Mouse (Mus musculus): ENCODE results near the gene Zfp663. TPM values are rescaled to one million over a fixed set of nuclear protein-coding genes. Genes with fewer than 3 reads are reported as not detected.

Zfp663 gene
- not detected for total RNA-seq (2021)
- long read RNA-seq, experiment 1 = 0 reads
- long read RNA-seq, experiment 2 = 0 reads

- DNase-seq = no peak
Observed at GRCm38 (mm10) chr2:165368496-165368895, at the start of gene Zfp663. Zfp663 (minus strand) TSS chr2:165368729.

DNA sequence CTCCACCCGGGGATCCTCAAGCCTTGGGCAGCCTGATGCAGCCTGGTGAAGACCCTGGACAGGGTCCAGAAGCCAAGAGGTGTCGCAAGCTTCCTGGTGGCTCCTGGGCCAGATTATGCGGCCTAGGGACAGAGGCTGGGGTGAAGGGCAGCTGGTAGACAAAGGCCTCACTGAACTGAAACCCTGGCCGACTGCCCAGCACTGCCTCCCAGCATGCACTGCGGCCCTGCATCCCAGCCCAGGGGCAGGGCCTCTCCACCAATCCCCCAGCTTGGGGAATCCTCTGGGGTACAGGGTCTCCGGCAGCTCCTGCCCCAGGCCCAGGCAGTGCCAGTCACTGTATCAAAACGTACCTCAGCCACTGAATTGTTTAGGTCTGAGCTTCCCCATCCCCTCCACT, 48.8 kb upstream of the Zfp663 start:
- DNase-seq = peak; percentile 57 to 68

DNA sequence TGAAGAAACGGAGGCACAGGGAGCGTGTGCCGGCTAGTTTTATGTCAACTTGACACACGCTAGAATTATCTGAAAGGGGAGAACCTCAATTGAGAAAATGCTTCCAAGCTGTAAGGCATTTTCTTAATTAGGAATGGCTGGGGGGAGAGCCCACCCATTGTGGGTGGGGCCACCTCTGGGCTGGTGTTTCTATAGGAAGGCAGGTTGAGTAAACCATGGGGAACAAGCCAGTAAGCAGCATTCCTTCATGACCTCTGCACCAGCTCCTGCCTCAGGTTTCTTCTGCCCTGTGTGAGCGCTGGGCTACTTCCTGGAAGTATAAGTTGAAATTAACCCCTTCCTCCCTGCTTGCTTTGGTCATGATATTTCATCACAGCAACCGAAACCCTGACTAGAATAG, 47.3 kb upstream of the Zfp663 start:
- no peak for DNase-seq

GRCm38 (mm10) chr2:165415141-165415721, 46.7 kb upstream of the Zfp663 start:
- no peak for DNase-seq

DNA sequence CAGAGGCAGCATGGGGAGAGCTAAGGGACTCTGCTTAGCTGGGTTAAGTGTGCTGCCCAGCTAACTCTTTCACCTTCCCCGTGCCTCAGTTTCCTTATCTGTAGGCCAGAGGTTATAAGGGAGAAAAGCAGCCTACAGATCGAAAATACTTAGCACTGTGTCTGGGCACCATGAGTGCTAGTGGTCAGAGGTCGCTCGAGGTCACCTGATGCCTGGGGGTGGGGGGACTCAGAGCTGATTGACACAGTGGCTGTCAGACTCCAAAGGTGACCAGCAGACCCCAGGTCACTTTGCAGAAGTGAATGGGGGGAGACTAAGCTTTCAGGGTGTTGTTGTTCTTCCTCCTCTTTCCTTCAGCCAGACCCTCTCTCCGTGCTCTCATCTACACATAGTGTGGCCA, 45.8 kb upstream of the Zfp663 start:
- DNase-seq = no peak

DNA sequence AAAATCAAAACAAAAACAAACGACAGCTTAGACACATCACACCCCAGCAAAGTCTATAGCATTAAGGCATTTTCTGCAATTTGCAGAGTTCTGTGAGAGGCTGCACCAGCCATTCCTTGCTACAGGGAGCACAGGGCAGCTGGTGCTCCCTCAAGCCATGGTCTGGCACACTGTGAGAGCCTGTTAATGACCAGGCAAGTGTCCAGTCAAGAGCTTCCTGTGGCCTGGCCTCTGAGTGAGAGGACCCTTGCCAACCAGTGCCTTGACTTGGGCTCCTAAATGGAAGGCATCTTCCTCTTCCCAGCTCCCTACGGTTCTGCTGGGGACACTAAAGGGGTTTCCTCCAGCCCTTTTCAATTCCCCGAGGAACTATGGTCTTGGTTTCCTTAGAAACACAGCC, 45.4 kb upstream of the Zfp663 start:
- no peak for DNase-seq

GRCm38 (mm10) chr2:165407700-165408301, 39.3 kb upstream of the Zfp663 start:
- DNase-seq = peak; percentile 87 to 91

- DNase-seq = peak; percentile 76 to 79
Observed at GRCm38 (mm10) chr2:165405351-165405750, 36.8 kb upstream of the Zfp663 start.

DNA sequence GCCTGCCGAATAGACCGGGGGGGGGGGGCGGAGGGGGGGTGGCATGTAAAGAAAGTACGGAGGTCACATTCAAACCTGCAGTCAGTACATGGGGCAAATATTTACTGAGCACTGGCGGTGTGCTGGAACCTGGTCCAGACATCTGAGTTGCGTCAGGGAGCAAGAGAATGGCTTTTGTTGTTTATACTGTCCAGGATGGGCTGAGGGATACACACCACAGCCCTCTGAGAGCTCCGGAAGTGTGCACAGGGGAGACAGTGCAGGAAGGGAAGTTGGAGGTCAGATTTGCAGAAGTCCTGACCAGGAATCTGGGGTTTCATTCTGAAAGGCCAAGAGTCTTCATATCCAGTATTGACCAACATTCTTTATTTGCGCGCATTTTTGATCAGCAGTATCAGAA, 36.4 kb upstream of the Zfp663 start:
- DNase-seq = no peak

GRCm38 (mm10) chr2:165398164-165398785, 29.7 kb upstream of the Zfp663 start:
- DNase-seq = no peak

GRCm38 (mm10) chr2:165397502-165398163, 29.1 kb upstream of the Zfp663 start:
- peak in 1 of 2 experiments; percentile 52 for DNase-seq

DNA sequence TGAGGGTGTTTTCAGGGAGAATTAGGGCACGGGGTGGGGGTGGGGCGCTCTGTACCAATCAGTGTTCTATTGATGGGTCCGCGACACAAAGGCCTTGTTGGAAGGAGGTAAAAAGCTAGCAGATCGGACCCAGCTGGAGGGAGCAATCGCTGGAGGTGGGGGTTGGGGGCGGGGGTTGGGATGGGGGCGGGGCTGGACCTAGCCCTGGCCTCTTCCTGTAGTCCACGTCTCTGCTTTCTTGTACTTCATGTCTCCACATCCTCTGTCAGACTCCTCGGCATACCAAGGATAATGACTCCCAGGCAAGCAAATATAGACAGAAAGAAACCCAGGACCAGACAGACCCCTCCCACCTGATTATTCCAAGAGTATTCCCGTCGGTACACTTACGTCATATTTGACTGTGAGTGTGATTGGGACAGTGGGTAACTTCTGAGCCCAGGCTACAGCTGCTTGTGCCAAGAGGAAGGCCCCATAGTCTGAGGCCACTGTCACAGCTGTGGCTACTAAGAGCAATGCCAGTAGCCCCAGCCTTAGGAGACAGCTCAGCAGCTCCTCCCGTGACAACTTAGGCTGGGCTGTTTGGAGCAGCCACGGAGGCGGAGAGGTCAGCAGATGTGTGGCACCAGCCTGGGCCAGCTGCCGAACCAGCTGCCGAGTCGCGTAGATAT, 28.4 kb upstream of the Zfp663 start:
- DNase-seq = peak in 1 of 2 experiments; percentile 23

DNA sequence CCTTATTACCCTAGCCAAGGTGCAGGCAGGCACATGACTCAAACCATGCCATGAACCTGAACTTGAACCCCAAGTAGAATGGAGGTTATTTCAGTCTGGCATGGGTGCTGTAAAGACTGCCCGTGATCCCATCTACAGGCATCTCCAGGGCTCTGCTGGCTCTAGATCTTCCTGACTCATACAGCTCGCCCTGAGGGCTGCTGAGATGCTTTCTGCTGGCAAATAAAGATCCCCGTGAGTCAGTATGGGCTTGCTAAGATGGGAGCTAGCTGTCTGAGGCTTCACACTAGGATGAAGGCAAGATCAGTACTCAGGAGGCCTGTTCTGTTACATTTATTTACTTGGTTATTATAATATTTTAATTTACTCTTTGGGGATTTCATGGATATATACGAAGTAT, 23.6 kb upstream of the Zfp663 start:
- DNase-seq = peak in 1 of 2 experiments; percentile 22

- DNase-seq = peak; percentile 57 to 67
Observed at GRCm38 (mm10) chr2:165391561-165391960, 23.0 kb upstream of the Zfp663 start.

DNA sequence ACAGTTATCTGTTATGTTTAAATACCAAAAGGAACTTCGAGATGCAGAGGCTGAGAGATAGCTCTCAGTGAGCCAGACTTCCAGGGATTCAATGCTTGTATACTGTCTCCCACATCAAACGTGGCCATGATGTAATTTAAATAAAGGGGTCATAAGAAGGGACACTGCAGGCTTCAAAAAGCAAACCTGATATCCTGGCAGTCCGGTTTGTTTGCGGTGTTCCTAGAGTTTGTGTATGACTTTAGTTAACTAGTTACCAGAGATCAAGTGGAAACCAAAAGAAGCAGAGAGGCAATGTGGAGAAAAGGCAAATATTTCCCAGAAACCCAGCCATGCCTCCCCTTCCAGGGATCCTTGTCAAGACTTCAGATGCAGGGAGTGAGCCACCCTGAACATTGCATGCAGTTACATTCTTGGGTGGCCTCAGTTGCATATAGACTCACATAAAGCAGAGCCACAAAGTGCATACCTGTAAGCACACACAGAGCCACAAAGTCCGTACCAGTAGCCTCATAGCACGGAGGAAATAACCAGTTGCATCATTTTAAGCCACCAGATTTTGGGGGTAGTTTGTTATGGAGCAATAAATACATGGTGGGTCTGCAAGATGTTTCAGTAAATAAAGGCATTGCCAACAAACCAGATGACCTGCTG, 20.9 kb upstream of the Zfp663 start:
- no peak for DNase-seq

DNA sequence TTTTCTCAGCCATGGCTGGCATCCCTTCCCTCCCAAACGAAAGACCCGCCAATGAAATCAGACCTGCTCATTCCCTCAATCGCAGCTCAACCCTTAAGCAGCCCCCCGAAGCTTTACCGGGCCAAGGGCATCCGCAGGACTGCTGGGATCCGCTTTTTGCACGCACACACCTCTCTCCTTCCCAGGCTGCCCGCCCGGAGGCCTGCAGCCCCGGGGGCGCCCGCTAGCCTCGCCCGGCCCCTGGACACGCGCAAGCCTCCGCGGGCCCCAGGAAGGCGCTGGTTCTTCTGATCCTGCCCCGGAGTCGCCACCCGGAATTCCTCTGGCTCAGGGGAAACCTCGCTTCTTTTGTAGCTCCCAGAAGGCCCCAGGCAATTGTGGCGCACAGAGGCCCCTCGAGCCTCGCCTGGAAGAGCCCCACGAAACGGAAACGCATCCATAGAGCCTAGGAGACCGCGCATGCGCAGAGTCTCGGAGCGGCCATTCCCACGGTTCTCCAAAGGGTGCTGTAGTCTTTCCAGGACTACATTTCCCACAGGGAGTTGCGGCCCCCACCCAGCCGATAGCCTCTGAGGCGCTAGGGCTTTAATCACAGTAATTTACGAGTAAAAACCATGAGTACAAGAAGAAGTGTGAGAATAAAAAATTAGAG, 19.4 kb upstream of the Zfp663 start, which contains the start of gene Zfp334:
TSS of gene Zfp334 (minus strand) at position 416 of the 652 bp plus-strand sequence.
- peak; percentile 97 for DNase-seq

DNA sequence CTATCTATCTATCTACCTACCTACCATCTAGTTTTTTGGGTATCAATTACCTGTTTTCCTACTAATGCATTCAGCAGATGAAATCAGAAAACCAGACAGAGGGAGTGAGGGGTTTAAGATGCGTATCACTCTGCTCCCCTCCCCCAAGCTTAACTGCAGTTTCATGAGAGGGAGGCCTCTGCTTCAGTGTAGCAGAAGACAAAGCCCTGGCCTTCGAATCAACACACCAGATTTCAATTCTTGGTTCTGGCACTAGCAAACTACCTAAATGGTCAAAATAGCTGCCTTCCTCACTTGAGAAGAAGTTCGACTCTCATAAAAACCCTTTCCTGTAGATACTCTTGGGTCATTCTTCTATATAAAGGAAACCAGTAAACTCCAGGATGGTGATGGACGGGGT, 18.8 kb upstream of the Zfp663 start:
- no peak for DNase-seq

DNA sequence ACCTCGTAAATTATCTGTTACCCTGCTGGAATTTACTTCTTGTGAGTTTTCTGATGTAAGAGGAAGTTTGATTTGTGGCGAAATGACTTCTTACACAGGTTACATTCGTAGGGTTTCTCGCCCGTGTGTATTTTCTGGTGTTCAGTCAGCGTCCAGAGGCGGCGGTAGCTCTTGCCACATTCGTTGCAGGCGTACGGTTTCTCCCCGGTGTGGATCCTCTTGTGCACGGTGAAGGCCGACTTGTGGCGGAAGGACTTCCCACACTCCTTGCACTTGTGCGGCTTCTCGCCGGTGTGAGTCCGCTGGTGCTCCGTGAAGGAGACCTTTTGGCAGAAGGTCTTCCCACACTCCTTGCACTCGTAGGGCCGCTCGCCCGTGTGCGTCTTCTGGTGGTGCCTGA, 11.5 kb upstream of the Zfp663 start:
- DNase-seq = no peak

DNA sequence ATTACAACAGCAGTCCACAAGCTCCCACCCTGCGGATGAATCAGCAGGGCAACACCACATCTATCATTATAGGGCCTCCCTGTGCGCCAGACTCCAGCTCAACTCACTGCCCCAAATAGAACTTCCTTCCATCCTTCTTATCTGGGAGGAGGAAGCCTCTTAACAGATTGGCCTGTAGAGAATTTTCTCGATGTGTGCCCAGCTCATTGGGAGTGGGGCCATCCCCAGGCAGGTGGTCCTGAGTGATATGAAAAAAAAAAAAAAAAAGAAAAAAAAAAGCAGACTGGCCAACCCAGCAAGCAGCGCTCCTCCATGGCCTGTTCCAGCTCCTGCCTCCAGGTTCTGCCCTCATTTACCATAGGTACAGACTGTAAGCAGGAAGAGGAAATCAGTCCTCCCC, 7.5 kb upstream of the Zfp663 start:
- DNase-seq = no peak

DNA sequence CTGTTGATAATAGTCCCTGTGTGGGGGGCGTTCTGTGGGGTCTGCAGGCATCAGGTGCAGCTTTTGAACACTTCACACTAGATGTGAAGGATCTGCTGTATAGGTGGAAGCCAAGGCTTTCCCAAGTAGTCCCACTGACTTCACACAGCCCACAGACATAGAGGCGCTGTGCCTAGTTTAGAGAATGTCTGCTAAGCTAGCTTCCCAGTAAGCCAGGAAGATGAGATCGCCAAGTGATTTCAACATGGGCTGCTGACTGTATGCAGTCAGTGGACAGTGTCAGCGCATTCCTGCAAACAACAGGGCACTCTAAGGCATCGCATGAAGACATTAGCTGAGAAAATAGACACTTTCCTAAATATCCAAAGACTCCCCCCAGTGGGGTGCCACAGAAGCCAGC, 6.9 kb upstream of the Zfp663 start:
- no peak for DNase-seq

DNA sequence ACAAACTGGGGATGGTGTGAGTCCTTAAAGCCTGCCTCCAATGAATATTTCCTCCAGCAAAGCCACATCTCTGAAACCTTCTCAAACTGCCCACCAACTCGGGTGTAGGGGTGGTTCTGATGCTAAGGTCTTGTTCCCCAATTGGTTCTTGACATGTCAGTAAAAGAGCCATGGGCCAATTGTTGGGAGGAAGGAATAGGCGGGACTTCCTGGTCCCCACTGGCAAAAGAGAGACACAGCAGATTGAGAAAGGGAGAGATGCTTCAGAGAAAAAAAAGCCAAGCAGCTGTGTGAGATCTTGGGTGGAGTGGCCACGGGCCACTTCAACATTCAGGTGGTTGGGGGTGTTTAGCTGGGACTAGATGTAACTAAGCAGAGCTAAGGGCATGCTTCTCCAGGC, 2.5 kb upstream of the Zfp663 start:
- no peak for DNase-seq
